Mouse (Mus musculus): ENCODE results near the gene Bfar.
"Not testable (repeated sequence)": the region's sequence is repeated elsewhere in the genome, so short reads cannot be mapped to it uniquely, and the experiment has no call there.

Bfar gene

DNA sequence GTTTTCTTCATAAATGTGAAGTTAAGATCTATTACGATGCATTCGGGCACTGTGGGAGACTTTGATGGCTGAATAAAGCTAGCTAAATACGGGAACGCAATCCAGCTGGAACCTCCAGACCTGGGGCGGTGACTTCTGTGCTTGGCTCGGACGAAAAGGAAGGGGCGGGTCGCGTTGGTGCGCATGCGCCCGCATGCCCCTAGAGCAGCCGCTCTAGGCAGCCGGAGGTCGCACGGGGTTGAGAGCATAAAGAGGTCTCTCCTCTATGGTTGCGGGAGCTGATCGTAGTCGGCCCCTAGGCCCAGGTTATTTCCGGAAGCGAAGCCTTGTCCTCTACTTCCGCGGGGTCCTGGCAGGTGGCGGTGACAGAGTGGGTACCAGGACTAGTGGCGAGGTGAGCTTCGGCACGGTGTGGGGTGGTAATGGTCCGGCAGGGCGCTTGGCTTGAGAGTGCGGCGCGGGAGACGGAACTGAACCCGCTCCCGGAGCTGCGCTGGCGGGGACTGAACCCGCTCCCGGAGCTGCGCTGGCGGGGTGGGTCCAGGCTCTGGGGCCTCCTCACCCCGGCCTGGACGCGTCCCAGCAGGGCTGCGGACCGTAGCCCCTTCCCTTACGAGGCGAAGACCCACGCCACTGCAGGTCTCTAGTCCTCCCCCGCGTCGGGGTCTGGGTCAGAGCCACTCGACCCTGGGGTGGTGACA, at the start of gene Bfar, which contains the start of gene 3110001I22Rik:
Bfar (plus strand) TSS at position 174 of the 701 bp plus-strand sequence.
3110001I22Rik (plus strand) TSS at position 245 of the 701 bp plus-strand sequence.
- DNase-seq (ENCODE audit: extremely low read depth, insufficient read length, low spot score), result peak; percentile 93

DNA sequence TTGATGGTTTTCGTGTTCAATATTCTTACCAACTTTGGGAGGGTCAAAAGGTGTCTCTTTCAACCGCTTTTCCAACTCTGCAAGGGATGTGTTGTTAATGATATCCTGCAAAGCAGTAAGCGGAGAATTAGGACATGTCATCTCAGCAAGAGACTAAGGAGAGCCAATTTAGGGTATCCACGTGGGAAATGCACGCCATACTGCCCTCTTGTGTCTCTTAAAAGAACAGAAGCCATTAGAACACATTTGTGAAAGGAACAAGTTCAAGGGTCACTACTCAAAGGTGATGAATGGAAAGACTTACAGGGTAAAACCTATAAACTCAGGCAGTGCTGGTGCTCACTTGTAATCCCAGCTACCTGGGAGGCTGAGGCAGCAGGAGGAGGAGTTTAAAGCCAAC, 43.3 kb upstream of the Bfar start:
- DNase-seq (ENCODE audit: extremely low read depth, insufficient read length, low spot score), result peak; percentile 17

DNA sequence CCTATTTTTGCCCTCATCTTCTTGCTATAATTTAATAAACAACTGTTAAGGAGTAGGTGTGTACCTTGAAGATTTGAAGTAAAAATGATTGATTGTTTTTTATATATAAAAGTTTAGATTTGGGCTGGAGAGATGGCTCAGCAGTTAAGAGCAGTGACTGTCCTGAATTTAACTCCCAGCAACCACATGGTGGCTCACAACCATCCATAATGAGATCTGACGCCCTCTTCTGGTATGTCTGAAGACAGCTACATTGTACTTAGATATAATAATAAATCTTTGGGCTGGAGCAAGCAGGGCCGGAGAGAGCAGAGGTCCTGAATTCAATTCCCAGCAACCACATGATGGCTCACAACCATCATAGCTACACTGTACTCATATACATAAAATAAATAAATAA, 33.5 kb upstream of the Bfar start:
- not testable (repeated sequence) for DNase-seq (ENCODE audit: extremely low read depth, insufficient read length, low spot score)

DNA sequence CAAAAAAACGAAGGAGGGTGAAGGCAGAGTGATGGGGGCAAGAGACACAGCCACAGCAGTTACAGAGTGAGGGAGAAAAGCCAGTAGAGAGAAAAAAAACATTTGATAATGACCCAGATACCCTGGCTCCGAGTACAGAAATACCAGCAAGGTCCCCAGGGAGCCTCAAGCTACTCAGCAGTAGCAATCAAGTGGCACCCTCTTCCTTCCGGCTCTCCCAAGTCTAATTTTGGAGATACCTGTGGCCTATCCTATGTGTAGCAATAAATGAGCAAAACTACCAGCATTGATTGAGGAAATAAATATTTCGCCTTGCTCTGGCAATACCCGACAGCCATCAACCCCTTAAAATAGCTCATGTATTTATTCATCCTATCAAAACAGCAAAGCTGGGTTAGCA, 32.1 kb upstream of the Bfar start:
- DNase-seq (ENCODE audit: extremely low read depth, insufficient read length, low spot score), result no peak

DNA sequence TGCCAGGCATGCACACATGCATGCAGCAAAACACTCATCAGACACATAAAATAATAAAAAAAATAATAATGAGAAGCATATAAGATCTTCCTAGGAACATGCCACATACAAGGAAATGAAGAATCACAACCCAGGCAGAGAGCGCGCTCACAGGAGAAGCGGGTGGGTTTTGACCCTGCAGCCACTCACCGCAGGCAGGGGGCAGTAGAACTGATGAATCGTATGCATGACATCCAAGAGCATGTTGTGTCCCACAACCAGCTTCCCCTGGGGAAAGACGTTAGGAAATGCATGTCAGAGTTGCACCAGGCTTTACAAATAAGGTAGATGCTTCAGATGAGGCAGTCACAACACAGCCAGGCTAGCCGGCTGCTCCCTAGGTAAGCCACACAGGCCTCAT, 31.6 kb upstream of the Bfar start:
- peak; percentile 19 for DNase-seq (ENCODE audit: extremely low read depth, insufficient read length, low spot score)

DNA sequence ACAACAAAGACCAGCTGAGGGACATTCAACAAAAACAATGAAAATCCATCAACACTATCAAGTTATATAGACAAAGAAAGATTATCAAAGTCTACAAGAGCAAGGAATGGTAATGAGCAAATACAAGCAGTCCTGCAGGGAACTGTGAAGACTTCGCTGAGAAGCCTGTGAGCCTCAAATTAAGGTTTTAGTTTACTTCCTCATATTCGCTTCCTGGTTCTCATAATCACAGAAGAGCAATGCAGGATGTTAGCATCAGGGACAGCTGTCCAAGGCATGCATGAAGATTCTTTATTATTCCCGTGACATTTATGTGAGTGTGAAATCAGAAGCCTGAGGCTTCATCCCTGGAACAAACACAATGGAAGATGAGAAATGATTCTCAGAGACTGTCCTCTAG, 27.2 kb upstream of the Bfar start:
- DNase-seq (ENCODE audit: extremely low read depth, insufficient read length, low spot score), result no peak

DNA sequence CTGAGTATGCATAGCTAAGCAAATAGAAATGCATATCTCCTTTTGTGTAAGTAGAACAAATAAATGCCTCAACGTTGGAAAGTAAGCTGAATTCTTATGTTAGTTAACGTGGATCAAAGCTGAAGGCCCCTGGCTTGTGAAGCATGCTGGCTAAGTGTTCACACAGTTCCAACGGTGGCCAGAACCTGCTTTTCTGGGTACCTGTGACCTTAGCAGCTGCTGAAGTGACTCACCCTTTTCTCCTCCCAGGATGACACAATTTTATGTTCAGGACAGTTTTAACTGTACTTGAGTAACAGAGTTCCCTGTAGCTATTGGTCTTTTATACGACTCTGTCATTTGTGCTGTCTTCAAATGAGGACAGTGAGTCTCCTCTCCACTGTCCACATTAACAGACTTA, 25.7 kb upstream of the Bfar start:
- DNase-seq (ENCODE audit: extremely low read depth, insufficient read length, low spot score), result no peak

DNA sequence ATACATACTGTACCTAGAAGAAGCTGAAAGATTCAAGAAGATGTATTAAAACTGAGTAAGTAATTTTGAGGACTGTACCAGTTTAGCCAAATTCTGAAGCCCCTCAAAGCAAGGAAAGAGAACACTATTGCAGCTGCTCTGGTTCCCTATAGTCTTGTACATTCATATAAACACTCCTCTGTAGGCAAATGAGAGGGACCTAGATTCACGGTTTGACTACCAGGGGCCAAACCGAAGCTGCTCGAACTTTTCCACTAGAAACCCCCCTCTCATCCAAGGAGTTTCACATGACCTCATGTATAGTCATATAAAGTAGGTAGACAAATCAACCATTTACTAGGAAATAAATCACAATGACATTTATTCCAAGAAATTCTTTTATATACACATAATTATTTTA, 12.8 kb upstream of the Bfar start:
- DNase-seq (ENCODE audit: extremely low read depth, insufficient read length, low spot score), result no peak

DNA sequence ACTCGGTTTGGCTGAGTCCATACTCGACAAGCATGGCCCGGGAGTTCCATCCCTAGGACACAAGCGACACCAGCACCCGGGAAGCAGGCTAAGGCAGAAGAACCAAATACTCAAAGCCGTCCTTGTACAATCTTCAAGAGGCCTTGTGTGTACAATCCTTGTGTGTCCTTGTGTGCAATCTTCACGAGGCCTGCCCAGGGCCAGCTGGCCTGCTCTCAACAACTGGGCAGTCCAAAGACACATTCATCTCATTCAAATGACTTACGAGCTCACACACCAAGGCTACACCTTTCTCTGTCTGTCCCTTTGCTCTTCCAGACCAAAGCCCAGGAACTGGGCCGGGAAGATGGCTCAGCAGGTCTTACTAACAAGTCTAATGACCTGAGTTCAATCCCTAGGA, 10.9 kb upstream of the Bfar start:
- DNase-seq (ENCODE audit: extremely low read depth, insufficient read length, low spot score), result no peak

DNA sequence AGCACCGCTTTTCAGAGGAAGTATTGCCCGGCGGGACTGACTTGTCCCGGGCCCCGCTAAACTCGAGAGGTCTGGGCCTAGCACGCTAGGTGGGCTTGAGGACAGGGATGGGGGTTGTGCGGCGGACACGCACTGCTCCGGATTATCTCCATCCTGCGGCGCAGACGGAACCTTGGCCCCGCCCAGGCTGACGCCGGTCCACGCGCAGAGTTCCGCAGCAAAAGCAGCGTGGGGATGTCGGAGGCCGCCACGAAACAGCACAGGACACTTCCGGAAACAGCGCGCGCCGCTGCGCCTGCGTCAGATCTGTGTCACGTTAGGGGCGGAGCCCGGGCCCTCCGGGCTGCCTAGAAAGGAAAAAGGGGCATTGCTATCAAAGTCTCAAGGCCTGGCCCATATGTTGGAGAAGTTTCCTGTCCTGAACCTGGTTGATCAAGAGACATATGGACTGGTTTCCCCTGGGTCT, 3.7 kb upstream of the Bfar start, which contains the start of gene Parn:
Parn (minus strand) TSS at position 293 of the 466 bp plus-strand sequence.
- DNase-seq (ENCODE audit: extremely low read depth, insufficient read length, low spot score), result peak; percentile 96

DNA sequence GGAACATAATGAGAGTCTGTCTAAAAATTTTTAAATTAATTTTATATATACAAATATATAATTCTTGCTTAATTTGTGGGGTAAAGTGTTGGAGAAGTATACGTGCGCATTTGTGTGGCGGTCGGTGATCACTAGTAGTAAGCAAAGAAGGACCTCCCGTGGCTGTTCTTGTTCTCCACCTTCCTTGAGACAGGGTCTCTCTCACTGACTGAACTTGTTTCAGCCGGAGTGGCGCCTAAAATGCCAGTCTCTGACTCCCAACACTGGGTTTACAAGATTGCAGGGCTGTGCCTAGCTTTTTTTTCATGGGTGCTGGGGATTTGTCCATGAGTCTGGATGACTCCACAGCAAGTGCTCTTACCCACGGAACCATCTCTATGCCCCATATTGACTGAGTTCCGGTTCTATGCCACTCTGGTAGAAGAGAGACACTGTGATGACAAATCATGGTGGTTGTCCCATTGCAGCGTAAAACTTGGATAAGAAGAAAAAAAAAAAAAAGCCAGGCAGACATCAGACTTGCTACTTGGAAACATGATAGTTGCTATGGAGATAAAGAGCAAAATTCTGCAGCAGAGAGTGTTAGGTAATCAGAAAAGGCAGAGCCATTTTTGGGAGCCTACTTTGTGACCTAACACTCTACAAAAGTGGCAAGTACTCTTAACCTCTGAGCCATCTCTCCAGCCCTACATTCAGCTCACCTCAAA, 3.1 kb upstream of the Bfar start:
- DNase-seq (ENCODE audit: extremely low read depth, insufficient read length, low spot score), result no peak

DNA sequence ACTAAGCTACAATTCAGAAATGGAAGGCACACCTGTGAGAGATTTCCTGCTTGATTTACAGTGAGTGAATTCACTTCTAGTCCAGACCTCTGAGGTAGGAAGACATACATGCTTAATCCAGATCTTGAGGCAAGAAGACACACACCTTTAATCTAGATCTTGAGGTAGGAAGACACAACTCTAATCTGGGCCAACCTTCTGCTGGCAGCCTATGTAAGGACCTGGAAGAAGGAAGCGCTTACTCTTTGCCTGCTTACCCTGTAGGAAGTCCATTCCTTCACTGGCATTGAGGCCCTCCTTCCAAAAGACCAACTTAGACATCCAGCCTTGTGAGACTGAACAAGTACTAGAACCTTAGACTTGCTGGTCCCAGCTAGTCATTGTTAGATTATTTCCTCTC, 2.4 kb upstream of the Bfar start:
- DNase-seq (ENCODE audit: extremely low read depth, insufficient read length, low spot score), result no peak

DNA sequence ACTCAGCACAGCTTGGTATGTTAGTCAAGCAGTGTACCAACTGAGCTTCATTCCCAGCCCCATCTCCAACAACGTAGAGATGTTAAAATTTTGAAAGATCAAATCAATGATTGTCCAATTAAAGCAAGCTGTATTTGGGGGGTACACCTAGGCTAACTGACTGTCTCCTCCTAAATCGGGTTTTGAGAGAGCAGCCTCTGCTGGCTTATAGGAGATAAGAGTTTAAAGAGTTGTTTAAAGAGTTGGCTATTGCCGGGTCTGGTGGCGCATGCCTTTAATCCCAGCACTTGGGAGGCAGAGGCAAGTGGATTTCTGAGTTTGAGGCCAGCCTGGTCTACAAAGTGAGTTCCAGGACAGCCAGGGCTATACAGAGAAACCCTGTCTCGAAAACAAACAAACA, 762 bp upstream of the Bfar start:
- not testable (repeated sequence) for DNase-seq (ENCODE audit: extremely low read depth, insufficient read length, low spot score)

DNA sequence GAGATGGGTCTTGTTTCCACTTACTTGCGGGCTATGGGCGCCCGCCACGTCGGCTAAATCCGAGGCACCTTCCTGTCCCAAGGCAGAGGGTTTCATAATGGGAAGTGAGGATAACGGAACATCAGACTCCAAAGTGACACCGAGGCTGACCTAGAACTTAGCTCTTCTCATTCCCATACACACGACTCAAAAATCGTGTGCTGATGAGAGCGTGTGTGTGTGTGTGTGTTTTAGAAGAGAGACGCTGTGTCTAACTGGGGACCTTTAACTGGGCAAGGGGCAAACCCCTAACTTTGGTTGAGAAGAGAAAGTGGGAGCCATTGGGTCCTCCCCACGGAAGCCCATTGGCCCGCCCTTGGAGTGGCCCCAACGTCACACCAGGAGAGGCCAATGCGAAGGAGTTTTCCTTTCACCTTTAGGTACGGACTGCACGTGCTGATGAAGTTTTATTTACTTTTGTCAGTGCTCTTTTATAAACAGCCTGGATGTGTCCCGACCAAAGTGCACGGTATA, 784 bp downstream of the Bfar start:
- DNase-seq (ENCODE audit: extremely low read depth, insufficient read length, low spot score), result peak; percentile 69

DNA sequence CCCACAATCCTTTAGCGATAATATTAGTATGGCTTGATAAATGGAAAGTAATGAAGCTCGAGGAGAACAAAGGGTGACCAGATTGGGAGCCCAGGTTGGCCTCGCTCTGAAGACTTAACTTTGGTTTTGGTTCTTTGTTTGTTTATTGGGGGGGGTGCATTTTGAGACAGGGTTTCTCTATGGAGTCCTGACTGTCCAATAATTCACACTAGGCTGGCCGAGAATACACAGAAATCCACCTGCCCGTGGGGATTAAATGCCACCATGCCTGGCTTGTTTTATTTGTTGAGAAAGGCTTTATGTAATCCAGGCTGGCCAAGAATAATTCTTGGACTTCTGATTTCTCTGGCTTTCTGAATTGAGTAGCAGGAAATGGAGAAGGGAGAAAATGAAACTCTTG, 1.5 kb downstream of the Bfar start:
- no peak for DNase-seq (ENCODE audit: extremely low read depth, insufficient read length, low spot score)

DNA sequence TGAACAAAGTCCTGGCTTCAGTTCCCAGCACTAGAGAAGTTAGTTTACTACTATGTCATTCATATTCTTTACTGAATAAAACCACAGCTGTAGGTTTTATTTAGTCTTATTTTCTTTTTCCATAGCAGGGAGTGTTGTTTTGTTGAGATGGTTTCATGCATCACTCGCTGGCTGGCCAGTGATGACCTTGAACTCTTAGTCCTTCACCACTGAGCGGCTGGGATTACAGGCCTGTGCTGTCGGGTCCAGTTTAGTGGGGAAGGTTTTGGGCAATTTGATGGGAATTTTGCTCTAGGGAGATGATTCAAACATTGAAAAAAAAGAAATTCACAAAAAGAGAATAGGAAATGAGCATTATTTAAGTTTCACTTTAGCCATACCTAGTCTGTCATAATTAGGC, 2.9 kb downstream of the Bfar start:
- DNase-seq (ENCODE audit: extremely low read depth, insufficient read length, low spot score), result no peak

DNA sequence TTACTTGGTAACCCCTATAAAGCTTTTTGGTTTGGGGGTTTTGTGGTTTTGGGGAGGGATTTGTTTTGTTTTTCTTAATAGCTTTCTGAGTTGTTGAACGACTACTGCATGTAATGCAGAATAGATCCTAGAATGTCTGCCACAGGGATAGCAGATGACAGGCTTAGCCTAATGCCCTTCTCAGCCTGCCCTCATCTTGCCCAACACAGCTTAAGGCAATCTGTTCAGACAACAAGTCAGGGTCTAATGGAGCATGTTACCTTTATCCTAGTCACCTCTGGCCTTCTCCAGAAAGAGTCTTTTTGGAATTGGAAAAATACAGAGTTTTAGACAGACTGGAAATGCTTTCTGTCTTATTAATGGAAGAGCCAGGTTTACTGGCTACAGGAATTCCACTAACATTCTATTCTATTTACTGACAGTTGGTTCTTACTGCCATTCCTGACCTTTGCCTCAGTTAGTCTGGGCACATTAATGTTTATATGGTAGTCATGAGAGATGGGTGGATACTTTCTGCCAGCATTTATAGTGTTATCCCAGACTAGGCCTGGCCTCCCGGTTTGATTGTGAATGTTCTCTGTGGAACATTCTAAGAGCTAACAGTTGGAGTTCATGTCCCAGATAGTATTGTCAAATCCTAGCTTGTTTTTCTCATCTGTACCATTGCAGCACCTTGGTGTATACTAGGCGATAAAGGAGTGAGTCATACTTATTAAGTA, 7.1 kb downstream of the Bfar start:
- DNase-seq (ENCODE audit: extremely low read depth, insufficient read length, low spot score), result no peak

DNA sequence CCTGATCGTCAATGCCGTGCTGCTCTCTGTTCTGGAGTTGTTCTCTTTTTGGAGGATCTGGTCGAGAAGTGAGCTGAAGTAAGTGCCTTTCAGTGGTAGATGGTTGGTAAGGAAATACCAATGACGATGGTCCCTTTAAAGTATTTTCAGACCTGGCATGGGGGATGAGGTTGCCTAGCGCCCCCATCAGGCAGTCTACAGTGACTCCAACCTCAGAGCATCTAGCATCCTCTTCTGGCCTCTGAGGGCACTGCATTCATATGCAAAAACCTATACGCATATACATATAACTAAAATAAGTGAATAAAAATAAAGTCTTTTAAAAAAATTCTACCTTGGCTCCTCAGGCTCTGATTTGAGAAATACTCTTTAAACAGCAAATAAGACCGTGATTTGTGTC, 27.3 kb downstream of the Bfar start:
- no peak for DNase-seq (ENCODE audit: extremely low read depth, insufficient read length, low spot score)

DNA sequence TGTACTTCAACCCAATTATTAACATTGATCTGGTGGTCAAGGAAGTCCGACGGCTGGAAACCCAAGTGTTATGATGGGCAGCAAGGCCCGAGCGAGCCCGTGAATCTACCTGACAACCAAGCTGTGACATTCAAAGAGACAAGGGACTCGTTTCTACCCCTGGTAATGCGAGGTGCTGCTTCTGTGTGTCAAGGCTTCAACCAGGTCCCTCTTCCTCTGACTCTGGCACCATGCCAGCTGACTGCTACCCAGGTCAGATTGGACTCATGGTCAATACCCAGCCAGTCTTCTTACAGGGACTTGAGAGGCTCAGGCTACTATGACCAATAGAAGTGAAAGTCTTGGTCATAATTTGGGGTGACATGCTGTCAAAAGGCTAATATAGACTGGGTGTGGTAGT, 30.5 kb downstream of the Bfar start:
- no peak for DNase-seq (ENCODE audit: extremely low read depth, insufficient read length, low spot score)

DNA sequence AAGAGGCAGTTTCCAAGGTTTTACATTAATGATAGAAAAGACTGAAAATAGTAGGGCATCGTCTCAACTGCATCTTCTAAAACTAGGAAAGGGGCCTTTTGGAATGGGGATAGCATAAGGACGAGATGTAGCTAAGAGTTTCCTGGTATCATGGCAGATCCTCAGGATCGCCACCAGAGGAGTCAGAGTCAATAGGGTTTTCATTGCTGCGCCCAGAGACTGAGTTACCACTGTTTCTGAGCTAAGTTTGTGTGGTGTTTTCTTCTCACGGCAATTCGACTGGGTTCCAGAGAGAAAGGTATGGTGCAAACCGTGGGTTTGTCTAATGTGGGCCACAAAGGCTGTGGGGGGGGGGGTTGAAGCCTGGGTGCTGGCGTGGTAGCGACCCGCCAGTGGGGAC, 33.0 kb downstream of the Bfar start:
- DNase-seq (ENCODE audit: extremely low read depth, insufficient read length, low spot score), result no peak

DNA sequence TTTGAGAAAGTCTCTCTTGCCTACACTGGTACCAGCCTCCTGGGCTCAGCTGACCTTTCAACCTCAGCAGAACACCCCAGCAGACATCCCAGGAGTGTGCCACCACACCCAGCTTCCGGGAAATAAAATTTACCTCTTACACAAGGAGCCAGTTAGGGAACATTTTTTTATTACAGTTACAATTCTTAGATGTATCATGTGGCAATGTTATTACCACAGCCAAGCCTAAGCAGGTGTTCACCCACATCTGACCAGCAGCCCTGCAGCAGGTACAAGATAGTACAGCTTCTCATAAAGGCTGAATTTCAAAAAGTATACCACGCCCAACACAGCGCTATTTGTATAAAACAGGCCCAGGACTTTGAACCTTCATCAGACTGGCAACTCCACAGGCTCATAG, 43.3 kb downstream of the Bfar start:
- DNase-seq (ENCODE audit: extremely low read depth, insufficient read length, low spot score), result no peak

All from 3134 (cell line).